Mouse (Mus musculus) olfactory bulb, adult 2 months (tissue): Measurements from ENCODE around the gene Mrpl43.

Experiments used
- CTCF ChIP-seq: fragments of 200-500 bp; IDR thresholded peaks from 2 replicates; pipeline ENCODE4 v1.5.1; 2012; ENCODE audit warnings: low read depth, mild to moderate bottlenecking, low read length, moderate library complexity; ENCODE audit not compliant: insufficient read depth
- POLR2A ChIP-seq: fragments of 200-500 bp; IDR thresholded peaks from 2 replicates; pipeline ENCODE4 v1.6.1; 2012; ENCODE audit warnings: mild to moderate bottlenecking, low read depth, low read length, moderate library complexity; ENCODE audit not compliant: insufficient read depth

GRCm38 (mm10) chr19:44968329-44968728 lies 37.9 kb downstream of the Mrpl43 start:
- no peak for TF ChIP-seq CTCF
- TF ChIP-seq POLR2A = no peak
